Mouse (Mus musculus) stomach, embryonic 16.5 days (tissue): Measurements from ENCODE around the gene Otog. TPM values are rescaled to one million over a fixed set of nuclear protein-coding genes. Genes with fewer than 3 reads are reported as not detected.

Experiments used
- ATAC-seq: fragments of 200-750 bp; cut with Nextera tagmentation; 2 replicates; pipeline ENCODE4 v1.8.0; 2017; ENCODE audit warnings: moderate number of reproducible peaks, moderate TSS enrichment; ENCODE audit not compliant: insufficient read depth, low FRiP score
- H3K27ac ChIP-seq: fragments of 300-500 bp; sonication (generic); 2 replicates; pipeline ENCODE4 v1.5.1; 2014; ENCODE audit warnings: low read length
- H3K27me3 ChIP-seq: fragments of 300-500 bp; sonication (generic); 2 replicates; pipeline ENCODE4 v1.6.1; 2014; ENCODE audit warnings: low read length, control low read depth, mixed read lengths; ENCODE audit not compliant: control insufficient read depth, insufficient read depth
- H3K36me3 ChIP-seq: fragments of 300-500 bp; sonication (generic); 2 replicates; pipeline ENCODE4 v1.6.1; 2014; ENCODE audit warnings: low read length; ENCODE audit not compliant: control insufficient read depth, insufficient read depth
- H3K4me1 ChIP-seq: fragments of 300-500 bp; sonication (generic); 2 replicates; pipeline ENCODE4 v1.6.1; 2014; ENCODE audit warnings: low read length, control low read depth, mixed read lengths; ENCODE audit not compliant: control insufficient read depth, insufficient read depth
- H3K4me2 ChIP-seq: fragments of 300-500 bp; sonication (generic); 2 replicates; pipeline ENCODE4 v1.6.1; 2014; ENCODE audit warnings: low read depth, low read length, mixed read lengths
- H3K4me3 ChIP-seq: fragments of 300-500 bp; sonication (generic); replicated peaks from 2 replicates; pipeline ENCODE4 v1.5.1; 2014; ENCODE audit warnings: mild to moderate bottlenecking, low read length
- H3K9ac ChIP-seq: fragments of 300-500 bp; sonication (generic); 2 replicates; pipeline ENCODE4 v1.6.1; 2014; ENCODE audit warnings: low read length
- H3K9me3 ChIP-seq: fragments of 300-500 bp; sonication (generic); replicated peaks from 2 replicates; pipeline ENCODE4 v1.6.1; 2016; ENCODE audit warnings: low read length, control low read depth; ENCODE audit not compliant: control insufficient read depth
- WGBS: fragments of 180-500 bp; shearing (Covaris S2); extraction: QIAGEN DNeasy Blood & Tissue Kit; methylation state at CpG from one replicate; pipeline ENCODE4 v1.1.7; 2014; 5-methylcytosine and 5-hydroxymethylcytosine counted together
- polyA plus RNA-seq: library from polyadenylated mRNA; unstranded; fragments of >200 nt; fragmentation: Nextera tagmentation; extraction: Ambion mirVana; gene quantifications from 2 replicates; pipeline ENCODE4 v1.2.1, GENCODE M21; 2015

Gene Otog
- polyA plus RNA-seq, 1 experiment from 2014 or later = 0.01 TPM

DNA sequence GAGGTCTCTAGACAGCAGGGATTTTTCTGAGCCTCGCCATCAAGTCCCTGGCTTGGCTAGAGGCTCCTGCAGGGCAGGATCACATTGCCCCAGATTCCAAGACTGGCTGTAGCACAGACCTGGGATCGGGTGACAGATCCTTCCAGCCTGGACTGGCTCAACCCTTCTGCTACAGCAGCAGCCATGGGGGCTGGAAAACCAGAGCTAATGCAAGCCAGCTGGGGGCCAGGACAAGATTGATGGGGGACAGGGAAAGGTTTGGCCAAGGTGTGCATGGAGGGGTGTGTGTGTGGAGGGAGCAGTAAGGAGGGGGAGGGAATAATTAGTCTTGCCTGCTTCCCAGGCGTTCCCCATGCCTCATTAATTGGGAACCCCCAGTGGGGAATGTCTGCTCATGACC is 99.0 kb downstream of the Otog start:
- H3K27me3 ChIP-seq = no peaks in the 10 kb centered on the region

DNA sequence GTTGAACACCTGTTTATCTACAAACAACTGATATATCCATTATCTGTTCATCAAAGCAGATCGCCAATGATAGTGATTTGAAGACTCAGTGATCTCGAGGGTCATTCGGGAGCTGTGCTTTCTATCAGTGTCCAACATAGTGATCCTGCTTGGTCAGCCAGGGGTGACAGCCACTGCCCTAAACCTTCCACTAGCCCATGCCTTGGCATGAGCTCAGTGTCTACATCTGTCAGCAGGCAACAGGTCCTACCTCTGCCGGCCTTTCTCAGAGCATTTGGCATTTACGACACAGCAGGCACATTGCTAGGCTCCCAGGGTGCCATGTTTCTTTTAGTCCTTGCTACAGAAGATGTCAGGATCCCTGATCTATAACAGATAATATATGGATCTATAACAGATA is 99.5 kb downstream of the Otog start:
- H3K4me2 ChIP-seq = no peak overlapping the region
- H3K4me3 ChIP-seq = no peak overlapping the region
- H3K9ac ChIP-seq = no peak overlapping the region
- H3K27me3 ChIP-seq = no peaks in the 10 kb centered on the region
- WGBS = 75% methylated on average over 5 of the region's 5 CpGs
- no peaks in the 10 kb centered on the region for H3K4me1 ChIP-seq
- ATAC-seq = no peak
- no peak overlapping the region for H3K27ac ChIP-seq
- no peaks in the 10 kb centered on the region for H3K36me3 ChIP-seq
- H3K9me3 ChIP-seq = no peaks in the 10 kb centered on the region

More for the DNA sequence above, 99.0 kb downstream of the Otog start:
- ATAC-seq = no peak
- WGBS = 43% methylated on average over 3 of the region's 3 CpGs
- no peaks in the 10 kb centered on the region for H3K9me3 ChIP-seq
- no peaks in the 10 kb centered on the region for H3K36me3 ChIP-seq
- no peaks in the 10 kb centered on the region for H3K4me1 ChIP-seq
- H3K4me3 ChIP-seq = no peak overlapping the region
- H3K9ac ChIP-seq = no peak overlapping the region
- H3K27ac ChIP-seq = no peak overlapping the region
- H3K4me2 ChIP-seq = no peak overlapping the region

DNA sequence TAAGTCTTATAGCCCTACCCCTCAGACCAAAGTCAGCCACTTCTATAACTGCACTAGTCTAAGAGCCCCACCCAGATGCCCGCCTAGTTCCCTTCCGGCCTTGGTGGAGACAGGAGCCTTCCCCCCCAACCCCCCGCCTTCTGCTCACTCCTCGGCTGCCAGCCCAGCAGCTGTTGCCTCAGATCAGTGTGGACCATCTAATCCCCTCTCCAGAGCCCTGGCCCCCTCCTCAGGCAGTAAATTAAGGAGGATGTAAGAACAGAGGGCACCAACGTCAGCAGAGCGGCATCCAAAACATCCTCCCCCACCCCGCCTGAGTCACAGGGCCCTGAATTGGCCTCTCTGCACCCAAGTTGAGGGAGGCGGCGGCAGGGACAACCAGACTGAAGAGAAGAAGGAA is 100.7 kb downstream of the Otog start:
- 77% methylated on average over 9 of the region's 9 CpGs for WGBS
- no peak overlapping the region for H3K4me3 ChIP-seq

DNA sequence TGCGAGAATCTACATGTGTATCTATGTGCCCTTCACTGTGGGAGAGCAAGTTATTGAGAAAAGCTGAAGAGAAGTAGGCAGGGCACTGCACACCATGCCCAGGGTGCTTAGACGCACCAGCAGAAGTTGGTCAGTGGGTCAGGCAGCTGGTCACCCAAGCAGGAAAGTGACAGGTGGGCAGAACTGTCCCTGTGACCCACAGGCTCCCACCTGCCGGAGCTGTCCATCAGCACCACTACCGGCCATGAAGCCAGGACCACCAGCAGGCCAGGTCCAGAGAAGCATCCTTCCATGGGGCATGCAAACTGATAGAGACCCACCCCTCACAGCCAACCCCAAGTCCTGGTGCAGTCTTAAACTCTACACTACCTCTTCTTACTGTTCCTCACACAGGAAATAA is 106.9 kb downstream of the Otog start:
- H3K9me3 ChIP-seq = no peaks in the 10 kb centered on the region
- peaks cover 28% of the 10 kb centered on the region for H3K27me3 ChIP-seq
- H3K36me3 ChIP-seq = no peaks in the 10 kb centered on the region
- no peak overlapping the region for H3K4me2 ChIP-seq
- H3K4me3 ChIP-seq = no peak overlapping the region
- ATAC-seq = no peak
- no peaks in the 10 kb centered on the region for H3K4me1 ChIP-seq
- WGBS = 46% methylated on average over 4 of the region's 4 CpGs
- no peak overlapping the region for H3K9ac ChIP-seq
- H3K27ac ChIP-seq = no peak overlapping the region

More for the DNA sequence above, 100.7 kb downstream of the Otog start:
- no peak for ATAC-seq
- no peaks in the 10 kb centered on the region for H3K27me3 ChIP-seq
- H3K9ac ChIP-seq = no peak overlapping the region
- H3K4me2 ChIP-seq = no peak overlapping the region
- no peaks in the 10 kb centered on the region for H3K36me3 ChIP-seq
- no peaks in the 10 kb centered on the region for H3K9me3 ChIP-seq
- H3K4me1 ChIP-seq = no peaks in the 10 kb centered on the region
- no peak overlapping the region for H3K27ac ChIP-seq

GRCm38 (mm10) chr7:46348813-46349212 is 108.0 kb downstream of the Otog start:
- 6% methylated on average over 35 of the region's 36 CpGs for WGBS

GRCm38 (mm10) chr7:46350119-46350702 is 109.4 kb downstream of the Otog start:
- peaks cover 28% of the 10 kb centered on the region for H3K27me3 ChIP-seq
- no peaks in the 10 kb centered on the region for H3K9me3 ChIP-seq
- no peak overlapping the region for H3K9ac ChIP-seq
- no peak overlapping the region for H3K4me2 ChIP-seq
- no peaks in the 10 kb centered on the region for H3K4me1 ChIP-seq
- H3K27ac ChIP-seq = no peak overlapping the region
- no peak overlapping the region for H3K4me3 ChIP-seq
- ATAC-seq = no peak
- H3K36me3 ChIP-seq = no peaks in the 10 kb centered on the region
- WGBS = 41% methylated on average over 9 of the region's 9 CpGs

More at GRCm38 (mm10) chr7:46348813-46349212, 108.0 kb downstream of the Otog start:
- H3K4me1 ChIP-seq = no peaks in the 10 kb centered on the region
- ATAC-seq = no peak
- H3K4me2 ChIP-seq = no peak overlapping the region
- H3K4me3 ChIP-seq = no peak overlapping the region
- H3K36me3 ChIP-seq = no peaks in the 10 kb centered on the region
- no peak overlapping the region for H3K9ac ChIP-seq
- peaks cover 28% of the 10 kb centered on the region for H3K27me3 ChIP-seq
- no peak overlapping the region for H3K27ac ChIP-seq
- H3K9me3 ChIP-seq = no peaks in the 10 kb centered on the region

GRCm38 (mm10) chr7:46352748-46353147 is 112.0 kb downstream of the Otog start:
- 68% methylated on average over 2 of the region's 2 CpGs for WGBS
- H3K27ac ChIP-seq = peak overlapping the region; percentile 3; the same call in 1 of the 2 replicates

DNA sequence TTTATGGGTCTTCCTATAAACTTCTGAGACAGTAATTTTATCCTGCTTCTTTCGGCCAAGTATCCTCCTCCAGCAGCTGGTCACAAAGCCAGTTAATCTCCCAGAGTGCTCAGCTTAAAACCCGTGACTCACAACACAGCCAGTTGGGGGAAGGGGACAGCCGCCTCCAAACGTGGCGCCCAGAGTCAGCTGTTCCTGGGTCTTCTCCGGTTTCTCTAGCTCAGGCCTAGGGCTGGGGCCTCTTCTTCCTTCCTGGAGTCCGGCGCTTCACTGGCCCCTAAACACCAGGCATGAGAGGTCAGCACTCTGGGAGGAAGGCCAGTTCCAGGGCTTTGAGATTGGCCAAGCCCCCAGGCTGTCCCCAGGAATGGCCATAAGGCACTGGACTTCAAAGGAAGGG is 112.4 kb downstream of the Otog start:
- Histone ChIP-seq H3K9me3 (no peaks in the 10 kb centered on the region), H3K36me3 (no peaks in the 10 kb centered on the region), H3K27ac (no peak overlapping the region), H3K4me2 (no peak overlapping the region), H3K4me3 (no peak overlapping the region), H3K4me1 (no peaks in the 10 kb centered on the region), H3K27me3 (peaks cover 21% of the 10 kb centered on the region), H3K9ac (no peak overlapping the region)
- ATAC-seq = peak; percentile 58; the same call in 1 of the 2 replicates
- 38% methylated on average over 8 of the region's 8 CpGs for WGBS

More at GRCm38 (mm10) chr7:46352748-46353147, 112.0 kb downstream of the Otog start:
- Histone ChIP-seq H3K36me3 (no peaks in the 10 kb centered on the region), H3K4me3 (no peak overlapping the region), H3K4me1 (no peaks in the 10 kb centered on the region), H3K9me3 (no peaks in the 10 kb centered on the region), H3K27me3 (peaks cover 25% of the 10 kb centered on the region), H3K9ac (no peak overlapping the region), H3K4me2 (no peak overlapping the region)
- no peak; the same call in 1 of the 2 replicates for ATAC-seq

DNA sequence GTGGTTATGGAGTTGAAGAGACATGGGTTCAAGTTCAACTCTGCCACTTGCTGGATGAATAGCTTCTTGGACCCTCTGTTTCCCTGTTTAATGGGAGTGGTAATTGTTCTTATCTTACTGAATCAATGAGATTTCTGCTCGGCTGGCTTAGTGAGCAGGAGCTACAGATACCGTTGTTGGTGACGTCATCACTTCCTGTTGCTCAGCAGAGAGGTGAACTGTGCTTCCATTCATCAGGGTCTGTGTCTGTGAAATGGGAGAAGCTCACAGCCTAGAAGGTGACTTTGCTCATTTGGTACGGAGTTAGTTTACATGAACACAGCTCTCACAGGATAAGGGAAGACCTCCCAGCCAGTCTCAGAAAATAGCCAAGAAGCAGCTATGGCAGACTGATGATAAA is 113.1 kb downstream of the Otog start:
- WGBS = 23% methylated on average over 4 of the region's 4 CpGs
- no peaks in the 10 kb centered on the region for H3K36me3 ChIP-seq
- no peak overlapping the region for H3K9ac ChIP-seq
- 0 out of 2 replicates have a peak overlapping the region, but pooled peaks have one; percentile 12 for H3K27ac ChIP-seq
- no peak overlapping the region for H3K4me3 ChIP-seq
- no peaks in the 10 kb centered on the region for H3K4me1 ChIP-seq
- no peaks in the 10 kb centered on the region for H3K9me3 ChIP-seq
- H3K27me3 ChIP-seq = peaks cover 15% of the 10 kb centered on the region
- no peak for ATAC-seq
- no peak overlapping the region for H3K4me2 ChIP-seq
